Mouse (Mus musculus) lung, adult 2 months (tissue): ENCODE results near the gene Polr2f.

ENCODE experiments used
- CTCF ChIP-seq: fragments of 200-500 bp; IDR thresholded peaks from 2 replicates; pipeline ENCODE4 v1.5.1; 2011; ENCODE audit warnings: mild to moderate bottlenecking, low read length, control low read depth; ENCODE audit not compliant: insufficient read depth
- POLR2A ChIP-seq: fragments of 200-500 bp; IDR thresholded peaks from 2 replicates; pipeline ENCODE4 v1.6.1; 2011; ENCODE audit warnings: low read depth, mild to moderate bottlenecking, control low read depth, low read length, borderline replicate concordance; ENCODE audit errors: extremely low read depth

DNA sequence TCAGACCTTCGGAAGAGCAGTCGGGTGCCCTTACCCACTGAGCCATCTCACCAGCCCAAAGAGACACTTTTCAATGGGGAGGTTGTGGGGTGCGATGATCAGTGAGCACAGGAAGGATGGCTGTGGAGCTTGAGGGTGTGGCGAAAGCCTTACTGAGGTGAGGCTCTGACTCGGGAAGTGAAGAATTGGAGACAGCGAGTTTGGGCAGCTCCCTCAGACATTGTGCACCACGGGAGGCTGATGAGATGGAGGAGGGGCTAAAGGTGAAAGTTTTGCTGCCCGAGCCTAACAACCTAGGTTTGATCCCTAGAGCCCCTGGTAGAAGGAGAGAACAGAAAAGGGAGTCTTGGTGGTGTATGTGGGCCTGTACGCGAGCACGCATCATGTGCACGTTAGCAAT, 2.5 kb downstream of the Polr2f start:
- TF ChIP-seq CTCF (no peak), POLR2A (no peak)
